Mouse (Mus musculus) c-Kit-positive CD71-positive TER-119-positive erythroid progenitor cells, embryonic 14.5 days (primary cell): ENCODE data around the gene Ubox5.
A peak's percentile ranks its signal among the peaks of the same experiment; 100 is the strongest.
"Not testable (repeated sequence)": the region's sequence is repeated elsewhere in the genome, so short reads cannot be mapped to it uniquely, and the experiment has no call there.

Experiments
- DNase-seq: peaks from one replicate; pipeline ENCODE4 v3.0.0-alpha.2; 2013; ENCODE audit warnings: low spot score

Gene Ubox5

DNA sequence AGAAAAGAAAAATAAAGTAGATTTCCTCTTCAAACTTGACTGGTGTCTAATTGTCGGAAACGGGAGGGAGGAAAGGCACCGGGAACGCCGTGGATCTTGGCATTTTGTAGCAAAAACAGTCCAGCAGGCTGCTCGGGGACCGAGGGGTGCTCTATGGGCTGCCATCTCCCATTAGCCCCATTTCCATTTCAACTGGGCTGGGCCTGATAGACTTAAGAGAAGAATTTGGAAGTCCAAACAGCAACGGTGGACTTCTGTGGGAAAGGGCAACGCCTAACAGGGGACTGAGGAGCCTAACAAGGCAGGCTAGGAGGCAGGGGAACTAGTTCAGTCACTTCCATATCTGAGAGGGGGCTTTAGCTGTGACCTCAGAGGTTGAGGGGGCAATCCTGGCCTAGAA lies 52.8 kb downstream of the Ubox5 start:
- DNase-seq = no peak

DNA sequence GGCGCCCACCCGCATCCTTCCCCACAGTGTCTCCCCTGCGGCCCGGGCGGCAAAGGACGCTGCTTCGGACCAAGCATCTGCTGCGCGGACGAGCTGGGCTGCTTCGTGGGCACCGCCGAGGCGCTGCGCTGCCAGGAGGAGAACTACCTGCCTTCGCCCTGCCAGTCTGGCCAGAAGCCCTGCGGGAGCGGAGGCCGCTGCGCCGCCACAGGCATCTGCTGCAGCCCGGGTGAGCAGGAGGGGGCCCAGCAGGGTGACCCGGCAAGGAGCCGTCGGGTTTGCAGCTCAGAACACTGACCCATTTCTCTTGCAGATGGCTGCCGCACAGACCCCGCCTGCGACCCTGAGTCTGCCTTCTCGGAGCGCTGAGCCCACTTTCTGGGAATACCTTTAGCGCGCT lies 53.3 kb downstream of the Ubox5 start:
- not testable (repeated sequence) for DNase-seq

DNA sequence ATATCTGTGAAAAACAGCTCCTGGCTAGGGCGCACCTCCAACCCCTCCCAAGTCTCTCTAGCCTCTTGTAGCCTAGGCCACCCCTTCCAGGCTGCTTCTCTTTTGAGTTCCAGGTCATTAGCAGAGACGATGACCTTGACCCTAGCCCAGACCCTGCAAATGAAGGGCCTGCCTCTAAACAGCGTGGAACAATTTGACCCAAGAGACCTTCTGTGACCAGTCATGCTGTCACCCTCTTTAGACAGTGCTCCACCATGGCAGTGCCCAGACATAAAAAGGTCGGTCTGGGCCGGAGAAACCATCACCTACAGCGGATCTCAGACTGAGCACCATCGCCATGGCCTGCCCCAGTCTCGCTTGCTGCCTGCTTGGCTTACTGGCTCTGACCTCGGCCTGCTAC lies 54.0 kb downstream of the Ubox5 start, which contains the start of gene Oxt:
Gene Oxt (plus strand): TSS at position 301 of the 400 bp plus-strand sequence.
- no peak for DNase-seq

DNA sequence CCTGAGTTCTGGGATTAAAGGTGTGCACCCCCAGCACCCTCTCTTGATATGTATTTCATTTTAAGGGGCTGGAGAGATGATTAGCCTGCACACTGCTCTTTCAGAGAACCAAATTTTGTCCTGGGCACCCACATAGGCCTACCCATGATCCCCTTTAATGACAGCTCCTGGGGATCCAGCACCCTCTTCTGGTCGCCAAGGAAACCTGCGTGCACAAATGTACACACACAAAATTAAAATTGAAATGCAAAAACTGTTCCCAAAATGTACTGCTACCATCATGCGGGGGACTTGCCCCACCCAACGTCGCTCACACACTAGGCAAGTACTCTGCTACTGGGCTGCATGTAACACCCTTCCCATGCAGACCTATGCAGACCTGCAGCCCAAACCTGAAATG lies 54.9 kb downstream of the Ubox5 start:
- no peak for DNase-seq

DNA sequence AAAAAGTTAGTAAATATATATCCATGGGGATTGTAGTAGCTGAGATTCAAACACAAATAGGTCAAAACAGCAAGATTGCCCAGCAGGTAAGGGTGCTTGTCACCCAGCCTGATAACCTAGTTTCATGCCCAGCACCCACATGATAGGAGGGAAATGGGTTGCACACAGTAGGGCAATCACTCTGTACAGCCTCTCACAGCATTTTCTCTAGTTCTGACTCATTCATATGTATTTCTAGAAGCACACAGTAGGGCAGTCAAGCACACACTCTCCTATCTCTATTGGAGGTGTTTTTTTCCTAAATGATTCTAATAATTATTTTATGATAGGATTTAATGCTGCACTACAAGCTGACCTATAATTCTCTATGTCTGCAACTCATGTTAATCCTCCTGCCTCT lies 59.9 kb downstream of the Ubox5 start:
- DNase-seq = no peak

DNA sequence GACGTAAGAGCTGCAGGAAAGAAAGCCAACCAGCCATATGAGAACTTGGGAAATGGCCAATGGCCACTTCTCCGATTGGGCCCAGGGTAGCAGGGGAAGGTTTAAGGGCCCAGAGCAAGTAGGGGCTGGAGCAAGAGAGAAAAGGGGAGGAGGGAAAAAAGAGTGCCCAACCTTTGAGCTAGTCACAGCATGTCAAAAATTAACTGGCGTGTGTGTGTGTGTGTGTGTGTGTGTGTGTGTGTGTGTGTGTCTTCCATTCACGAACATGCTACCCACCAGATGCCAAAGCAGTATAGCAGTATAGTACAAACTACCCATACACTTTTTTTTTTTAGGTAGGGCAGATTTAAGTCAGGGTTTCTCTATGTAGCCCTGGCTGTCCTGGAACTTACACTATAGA lies 60.9 kb downstream of the Ubox5 start:
- no peak for DNase-seq

DNA sequence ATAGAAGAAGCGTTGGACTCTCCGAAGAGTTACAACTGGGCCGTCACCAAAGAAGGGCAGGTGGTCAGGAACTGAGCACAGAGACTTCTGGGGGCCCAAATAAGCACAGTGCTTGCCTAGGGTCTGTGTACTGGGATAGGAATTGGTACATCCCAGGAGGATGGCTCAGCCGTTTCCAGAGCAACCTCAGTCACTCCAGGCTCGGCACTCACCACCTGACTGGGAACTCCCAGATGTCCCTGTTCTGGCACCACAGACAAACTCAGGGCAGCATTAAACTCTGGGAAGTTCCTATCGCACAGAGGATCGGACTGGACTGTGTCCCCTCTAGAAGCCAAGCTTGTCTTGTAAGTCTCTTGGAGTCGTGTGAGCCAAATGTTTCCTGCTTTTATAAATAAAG lies 64.9 kb downstream of the Ubox5 start:
- no peak for DNase-seq

DNA sequence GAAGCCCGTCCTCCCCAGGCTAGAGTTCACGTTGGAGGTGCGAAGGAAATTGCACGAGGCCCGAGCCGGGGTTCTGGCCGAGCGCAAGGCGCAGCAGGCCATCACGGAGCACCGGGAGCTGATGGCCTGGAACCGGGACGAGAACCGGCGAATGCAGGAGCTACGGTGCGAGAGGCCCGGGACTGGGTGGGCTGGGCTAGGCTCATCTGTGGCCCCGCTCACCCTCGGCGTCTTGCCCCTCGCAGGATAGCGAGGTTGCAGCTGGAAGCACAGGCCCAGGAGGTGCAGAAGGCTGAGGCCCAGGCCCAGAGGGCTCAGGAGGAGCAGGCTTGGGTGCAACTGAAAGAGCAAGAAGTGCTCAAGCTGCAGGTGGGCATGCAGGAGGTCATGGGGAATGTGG lies 65.8 kb downstream of the Ubox5 start:
- no peak for DNase-seq

DNA sequence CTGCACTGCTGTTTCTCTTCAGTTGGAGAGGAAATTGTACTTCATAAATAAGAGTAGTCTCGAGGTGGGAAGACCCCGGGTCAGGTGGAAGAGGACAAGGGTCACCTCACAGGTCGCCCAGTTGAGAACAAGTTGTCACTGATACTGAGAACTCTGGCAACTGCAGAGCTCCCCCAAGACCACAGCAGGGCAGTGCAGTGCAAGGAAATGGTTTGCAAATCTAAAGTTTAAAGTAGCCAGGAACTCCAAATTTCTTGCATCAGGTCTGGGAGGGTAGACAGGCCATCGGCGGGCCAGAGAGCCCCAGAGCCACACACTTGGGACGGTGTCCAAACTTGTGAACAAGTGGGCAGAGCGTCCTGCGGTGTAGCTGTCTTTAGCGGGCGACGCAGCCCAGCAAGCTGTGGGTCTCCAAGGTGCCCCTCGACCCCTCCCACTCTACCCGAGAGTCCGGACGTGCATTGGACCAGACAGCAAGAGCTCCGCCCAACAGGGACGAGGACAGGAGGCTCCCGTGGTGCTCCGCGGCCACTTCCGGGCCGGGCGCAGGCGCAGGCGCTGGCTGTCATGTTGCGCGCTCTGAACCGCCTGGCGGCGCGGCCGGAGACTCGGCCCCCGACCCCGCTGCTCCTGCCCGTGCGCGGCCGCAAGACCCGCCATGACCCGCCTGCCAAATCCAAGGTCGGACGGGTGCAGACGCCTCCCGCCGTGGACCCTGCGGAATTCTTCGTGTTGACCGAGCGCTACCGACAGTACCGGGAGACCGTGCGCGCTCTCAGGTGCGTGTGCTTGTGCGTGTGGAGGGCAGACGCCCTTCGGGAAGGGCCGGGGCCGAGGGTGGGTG lies 66.4 kb downstream of the Ubox5 start, which contains the start of gene Mrps26:
Gene Mrps26 (plus strand): TSS at position 531 of the 844 bp plus-strand sequence.
- DNase-seq = peak; percentile 83

DNA sequence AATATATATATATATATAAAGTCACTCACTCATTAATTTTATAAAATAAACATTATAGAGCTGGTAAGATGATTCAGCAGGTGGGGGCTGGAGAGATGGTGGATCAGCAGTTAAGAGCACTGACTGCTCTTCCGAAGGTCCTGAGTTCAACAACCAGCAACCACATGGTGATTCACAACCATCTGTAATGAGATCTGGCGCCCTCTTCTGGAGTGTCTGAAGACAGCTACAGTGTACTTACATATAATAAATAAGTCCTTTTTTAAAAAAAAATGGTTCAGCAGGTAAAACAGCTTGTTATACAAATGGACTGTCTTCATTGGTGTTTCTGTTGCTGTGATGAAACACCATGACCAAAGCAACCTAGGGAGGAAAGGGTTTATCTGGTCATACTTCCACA lies 71.8 kb downstream of the Ubox5 start:
- DNase-seq = no peak

DNA sequence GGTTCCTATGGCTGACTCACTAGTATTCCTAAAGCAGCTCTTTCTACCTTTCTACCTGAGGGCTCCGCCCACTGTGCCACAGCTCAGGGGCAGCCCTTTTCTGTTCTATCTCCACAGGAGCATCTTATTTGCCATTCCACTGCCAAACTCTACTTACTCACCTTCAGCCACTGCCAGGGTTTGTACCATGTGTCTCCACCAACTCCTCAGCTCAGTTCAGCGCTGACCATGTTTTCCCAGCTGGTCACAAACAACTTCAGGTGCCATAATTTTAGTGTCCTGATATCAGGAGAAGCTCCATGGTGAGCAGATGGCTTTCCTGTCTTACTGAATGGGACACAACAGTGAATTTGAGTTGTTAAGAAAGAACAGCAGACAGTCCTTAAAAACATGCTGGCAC lies 72.4 kb downstream of the Ubox5 start:
- no peak for DNase-seq

DNA sequence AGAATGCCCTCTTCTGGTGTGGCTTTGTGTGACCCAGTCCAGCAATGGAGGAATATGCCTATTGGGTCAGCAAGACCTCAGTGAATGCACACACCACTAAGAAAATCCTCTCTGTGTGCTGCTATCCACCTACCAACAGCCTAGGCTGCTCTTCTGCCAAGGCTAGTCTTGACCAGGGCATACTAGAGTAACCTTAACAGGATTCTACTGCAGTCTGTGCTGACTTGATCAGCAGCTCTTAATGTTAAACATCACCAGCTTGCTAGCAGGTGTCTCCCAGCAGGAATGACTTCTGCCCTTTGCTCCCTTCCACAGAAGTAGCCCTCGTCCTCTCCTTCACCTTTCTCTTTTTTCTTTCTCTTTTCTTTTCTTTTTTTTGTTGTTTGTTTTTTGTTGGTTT lies 73.5 kb downstream of the Ubox5 start:
- no peak for DNase-seq

DNA sequence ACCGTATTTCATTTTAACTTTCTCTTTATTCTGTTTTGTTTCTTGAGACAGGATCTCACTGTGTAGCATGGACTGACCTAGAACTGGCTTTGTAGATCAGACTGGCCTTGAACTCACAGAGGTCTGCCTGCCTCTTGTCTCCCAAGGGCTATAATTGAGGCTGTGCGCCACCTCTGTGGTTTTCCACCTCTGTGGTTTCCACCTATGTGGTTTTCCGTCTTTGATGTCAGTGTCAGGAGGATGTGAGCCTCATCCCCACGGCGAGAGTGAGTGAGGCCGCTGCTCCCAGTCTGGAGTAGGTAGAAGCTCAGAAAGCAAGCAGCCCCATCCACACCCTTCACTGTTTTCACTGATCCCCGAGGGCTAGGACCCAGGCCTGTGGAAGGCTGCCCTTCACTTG lies 75.0 kb downstream of the Ubox5 start:
- DNase-seq = no peak

DNA sequence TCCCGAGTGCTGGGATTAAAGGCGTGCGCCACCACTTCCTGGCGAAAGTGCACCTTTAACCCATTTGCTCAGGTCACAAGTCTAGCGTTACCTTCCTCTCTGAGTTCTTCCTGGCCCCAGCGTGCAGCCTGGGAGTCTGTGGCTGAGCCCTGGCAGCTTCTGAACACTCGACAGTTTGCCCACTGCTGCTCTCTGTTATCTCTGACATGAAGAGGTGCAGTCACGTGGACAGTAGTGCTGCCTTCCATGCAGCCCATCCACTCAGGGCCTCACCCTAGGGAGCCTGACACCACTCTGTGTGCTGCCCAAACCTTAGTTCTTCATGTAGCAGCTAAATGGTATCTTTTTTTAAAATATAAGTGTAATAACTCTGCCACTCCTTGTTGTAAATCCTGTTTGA lies 82.9 kb downstream of the Ubox5 start:
- peak; percentile 30 for DNase-seq

DNA sequence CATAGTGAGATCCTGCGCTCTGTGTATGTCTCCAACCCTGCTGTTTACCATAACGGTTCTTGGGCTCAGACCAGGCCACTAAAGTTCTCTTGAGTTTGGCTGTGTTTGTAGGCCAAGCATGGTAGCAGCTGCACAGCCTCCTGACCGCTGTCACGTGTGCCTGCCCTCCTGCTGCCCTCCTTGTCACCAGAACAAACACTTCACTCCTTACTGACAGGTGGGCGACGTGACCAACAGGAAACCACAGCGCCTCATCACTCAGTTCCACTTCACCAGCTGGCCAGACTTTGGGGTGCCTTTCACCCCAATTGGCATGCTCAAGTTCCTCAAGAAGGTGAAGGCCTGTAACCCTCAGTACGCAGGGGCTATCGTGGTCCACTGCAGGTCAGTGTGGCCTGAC lies 89.6 kb downstream of the Ubox5 start:
- no peak for DNase-seq
